Mouse (Mus musculus): ENCODE measurements around the gene Maco1. TPM values are rescaled to one million over a fixed set of nuclear protein-coding genes. Genes with fewer than 3 reads are reported as not detected.

Gene Maco1
- polyA plus RNA-seq, 1 experiment, result 50.0 TPM

GRCm38 (mm10) chr4:134772805-134773674 lies 80.1 kb downstream of the Maco1 start:
- Histone ChIP-seq H3K27ac (ENCODE audit: insufficient read depth, low read length) (no peak overlapping the region), H3K27me3 (ENCODE audit: control insufficient read depth, insufficient read depth, low read length, poor library complexity, severe bottlenecking) (no peaks in the 10 kb centered on the region), H3K9me3 (replicated peaks; ENCODE audit: control insufficient read depth, insufficient read depth, low read length, poor library complexity, severe bottlenecking) (no peaks in the 10 kb centered on the region), H3K36me3 (ENCODE audit: control insufficient read depth, insufficient read depth, low read length, poor library complexity, severe bottlenecking) (no peaks in the 10 kb centered on the region), H3K4me3 (ENCODE audit: low read depth, low read length) (no peak overlapping the region), H3K4me1 (ENCODE audit: control insufficient read depth, insufficient read depth, low read length) (no peaks in the 10 kb centered on the region), H3K9ac (ENCODE audit: low read depth, poor library complexity, severe bottlenecking) (no peak overlapping the region)
- TF ChIP-seq CTCF (IDR thresholded peaks at IDR 0.05; ENCODE audit: low read depth, low read length) (no peak), POLR2A (IDR thresholded peaks at IDR 0.05; ENCODE audit: insufficient read depth, low read length) (no peak), EP300 (IDR thresholded peaks at IDR 0.05; ENCODE audit: insufficient read depth, low read depth, low read length) (peak; percentile 65; the same call in 1 of the 2 replicates)

GRCm38 (mm10) chr4:134769891-134770290 lies 83.3 kb downstream of the Maco1 start:
- no peak overlapping the region for H3K27ac ChIP-seq (ENCODE audit: insufficient read depth, low read length)
- H3K4me3 ChIP-seq (ENCODE audit: low read depth, low read length), result no peak overlapping the region
- no peak overlapping the region for H3K9ac ChIP-seq (ENCODE audit: low read depth, poor library complexity, severe bottlenecking)
- H3K4me1 ChIP-seq (ENCODE audit: control insufficient read depth, insufficient read depth, low read length), result no peaks in the 10 kb centered on the region
- TF ChIP-seq POLR2A (IDR thresholded peaks at IDR 0.05; ENCODE audit: insufficient read depth, low read length) (no peak), CTCF (IDR thresholded peaks at IDR 0.05; ENCODE audit: low read depth, low read length) (no peak), EP300 (IDR thresholded peaks at IDR 0.05; ENCODE audit: insufficient read depth, low read depth, low read length) (no peak)
- no peaks in the 10 kb centered on the region for H3K27me3 ChIP-seq (ENCODE audit: control insufficient read depth, insufficient read depth, low read length, poor library complexity, severe bottlenecking)
- H3K9me3 ChIP-seq (replicated peaks; ENCODE audit: control insufficient read depth, insufficient read depth, low read length, poor library complexity, severe bottlenecking), result no peaks in the 10 kb centered on the region
- H3K36me3 ChIP-seq (ENCODE audit: control insufficient read depth, insufficient read depth, low read length, poor library complexity, severe bottlenecking), result no peaks in the 10 kb centered on the region

GRCm38 (mm10) chr4:134769081-134769811 lies 83.9 kb downstream of the Maco1 start:
- TF ChIP-seq EP300 (IDR thresholded peaks at IDR 0.05; ENCODE audit: insufficient read depth, low read depth, low read length) (no peak), CTCF (IDR thresholded peaks at IDR 0.05; ENCODE audit: low read depth, low read length) (no peak), POLR2A (IDR thresholded peaks at IDR 0.05; ENCODE audit: insufficient read depth, low read length) (no peak)
- no peaks in the 10 kb centered on the region for H3K4me1 ChIP-seq (ENCODE audit: control insufficient read depth, insufficient read depth, low read length)
- H3K27me3 ChIP-seq (ENCODE audit: control insufficient read depth, insufficient read depth, low read length, poor library complexity, severe bottlenecking), result no peaks in the 10 kb centered on the region
- H3K27ac ChIP-seq (ENCODE audit: insufficient read depth, low read length), result no peak overlapping the region
- no peaks in the 10 kb centered on the region for H3K9me3 ChIP-seq (replicated peaks; ENCODE audit: control insufficient read depth, insufficient read depth, low read length, poor library complexity, severe bottlenecking)
- no peak overlapping the region for H3K4me3 ChIP-seq (ENCODE audit: low read depth, low read length)
- no peaks in the 10 kb centered on the region for H3K36me3 ChIP-seq (ENCODE audit: control insufficient read depth, insufficient read depth, low read length, poor library complexity, severe bottlenecking)
- H3K9ac ChIP-seq (ENCODE audit: low read depth, poor library complexity, severe bottlenecking), result no peak overlapping the region

- no peaks in the 10 kb centered on the region for H3K27me3 ChIP-seq (ENCODE audit: control insufficient read depth, insufficient read depth, low read length, poor library complexity, severe bottlenecking)
- H3K9me3 ChIP-seq (replicated peaks; ENCODE audit: control insufficient read depth, insufficient read depth, low read length, poor library complexity, severe bottlenecking), result no peaks in the 10 kb centered on the region
- H3K4me1 ChIP-seq (ENCODE audit: control insufficient read depth, insufficient read depth, low read length), result no peaks in the 10 kb centered on the region
- H3K27ac ChIP-seq (ENCODE audit: insufficient read depth, low read length), result no peak overlapping the region
- peak overlapping the region; percentile 84 for H3K9ac ChIP-seq (ENCODE audit: low read depth, poor library complexity, severe bottlenecking)
- peak overlapping the region; percentile 83 for H3K4me3 ChIP-seq (ENCODE audit: low read depth, low read length)
- TF ChIP-seq POLR2A (IDR thresholded peaks at IDR 0.05; ENCODE audit: insufficient read depth, low read length), result no peak
- TF ChIP-seq CTCF (IDR thresholded peaks at IDR 0.05; ENCODE audit: low read depth, low read length), result no peak
- TF ChIP-seq EP300 (IDR thresholded peaks at IDR 0.05; ENCODE audit: insufficient read depth, low read depth, low read length), result no peak
- no peaks in the 10 kb centered on the region for H3K36me3 ChIP-seq (ENCODE audit: control insufficient read depth, insufficient read depth, low read length, poor library complexity, severe bottlenecking)
These were observed 84.8 kb downstream of the Maco1 start for GRCm38 (mm10) chr4:134768226-134768888.

GRCm38 (mm10) chr4:134767426-134768225 lies 85.5 kb downstream of the Maco1 start, which contains the start of gene Ldlrap1:
TSS of gene Ldlrap1 (minus strand) at chr4:134768024.
- Histone ChIP-seq H3K36me3 (ENCODE audit: control insufficient read depth, insufficient read depth, low read length, poor library complexity, severe bottlenecking) (no peaks in the 10 kb centered on the region), H3K27me3 (ENCODE audit: control insufficient read depth, insufficient read depth, low read length, poor library complexity, severe bottlenecking) (no peaks in the 10 kb centered on the region), H3K9ac (ENCODE audit: low read depth, poor library complexity, severe bottlenecking) (peak within 1 kb of the TSS; percentile 84), H3K9me3 (replicated peaks; ENCODE audit: control insufficient read depth, insufficient read depth, low read length, poor library complexity, severe bottlenecking) (no peaks in the 10 kb centered on the region), H3K4me1 (ENCODE audit: control insufficient read depth, insufficient read depth, low read length) (no peaks in the 10 kb centered on the region), H3K27ac (ENCODE audit: insufficient read depth, low read length) (no peak within 1 kb of the TSS), H3K4me3 (ENCODE audit: low read depth, low read length) (peak within 1 kb of the TSS; percentile 83)
- TF ChIP-seq CTCF (IDR thresholded peaks at IDR 0.05; ENCODE audit: low read depth, low read length) (no peak), EP300 (IDR thresholded peaks at IDR 0.05; ENCODE audit: insufficient read depth, low read depth, low read length) (no peak), POLR2A (IDR thresholded peaks at IDR 0.05; ENCODE audit: insufficient read depth, low read length) (no peak)

Data from ES-Bruce4 (cell line).